ENCODE assay signal across 17 mouse cellular contexts in the genomic region with DNA sequence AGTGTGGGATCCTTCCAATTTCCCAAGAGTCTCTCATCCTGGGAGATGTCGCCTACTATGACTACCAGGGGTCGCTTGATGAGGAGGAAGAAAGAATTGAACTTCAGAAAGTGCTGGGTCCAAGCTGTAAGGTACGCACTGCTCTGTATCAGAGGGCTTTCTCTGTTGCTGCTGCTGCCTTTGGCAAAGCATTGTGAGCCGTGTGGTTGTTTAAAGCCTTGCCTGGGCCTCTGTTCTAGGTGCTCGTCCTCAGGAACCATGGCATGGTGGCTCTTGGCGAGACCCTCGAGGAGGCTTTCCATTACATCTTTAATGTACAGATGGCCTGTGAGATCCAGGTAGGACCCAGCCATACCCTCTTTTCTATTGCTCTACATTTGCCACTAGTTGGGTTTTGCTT.
DNase-seq lines count a peak whose midpoint lies in the region.
"Had no signal": no experiment of that assay in that cellular context is flagged by ENCODE, and none has a peak within 500 bp of the region (broad histone marks: within the 10 kb centered on the region; RNA-seq: fewer than 3 reads in every experiment).

No protein-coding gene starts in this region.

- no peaks in the 10 kb centered on the region for H3K4me1 ChIP-seq in heart, embryonic 10.5 days

- H3K4me3 ChIP-seq in heart, embryonic 10.5 days = no peak overlapping the region

- H3K27me3 ChIP-seq in heart, embryonic 10.5 days (ENCODE audit: insufficient read depth, poor library complexity, severe bottlenecking) = no peaks in the 10 kb centered on the region
- H3K27me3 ChIP-seq: CH12.LX, Patski had no signal

- no peaks in the 10 kb centered on the region for H3K9me3 ChIP-seq in heart, embryonic 10.5 days
- H3K9me3 ChIP-seq: G1E had no signal

- DNase-seq in heart, embryonic 10.5 days (ENCODE audit: low spot score) = peak; percentile 62
- DNase-seq in heart, postnatal 36 days = no peak
- DNase-seq in spleen, postnatal 4 days (ENCODE audit: low spot score in 2 of 2) = peak; percentile 11 to 51
- no peak for DNase-seq in spleen, adult 12 weeks (ENCODE audit: low spot score)
- DNase-seq: adrenal gland, adult 2 months; adrenal gland, adult 8-10 months; adrenal gland, postnatal 10 days; adrenal gland, postnatal 14 days; adrenal gland, postnatal 25 days; adrenal gland, postnatal 36 days; B cell, adult 2 months; cerebellum, adult 11 months; cerebellum, adult 11-12 months; cerebellum, adult 18-20 months had no signal

- intact Hi-C loops in heart, postnatal 36 days (cut with DNase I) = no loop called here

- 93% methylated on average over 7 of the region's 7 CpGs for WGBS in heart, embryonic 10.5 days

- H3K27ac ChIP-seq in heart, embryonic 10.5 days = no peak overlapping the region

- H3K36me3 ChIP-seq in heart, embryonic 10.5 days = peaks cover 90% of the 10 kb centered on the region

Comparison
In these comparisons a context has a peak if more than half of its experiments do, and no peak if none do; other contexts are left out.
1. DNase-seq: peak in heart, embryonic 10.5 days (single experiment) and spleen, postnatal 4 days (2 of 2); none in heart, postnatal 36 days (0 of 2) and spleen, adult 12 weeks (single experiment).